Mouse (Mus musculus) urinary bladder, postnatal 4 days (tissue): ENCODE results near the gene Epm2a.
"Not testable (repeated sequence)": the region's sequence is repeated elsewhere in the genome, so short reads cannot be mapped to it uniquely, and the experiment has no call there.

ENCODE experiments used
- DNase-seq, 2 experiments: peaks; one replicate each; pipeline ENCODE4 v3.0.0; 2021 to 2022; ENCODE audit warnings: low spot score in 2 of 2

Gene Epm2a

GRCm38 (mm10) chr10:11343205-11344141 is at the start of gene Epm2a:
Gene Epm2a (plus strand): TSS chr10:11343404.
- DNase-seq = peak; percentile 84 to 86

DNA sequence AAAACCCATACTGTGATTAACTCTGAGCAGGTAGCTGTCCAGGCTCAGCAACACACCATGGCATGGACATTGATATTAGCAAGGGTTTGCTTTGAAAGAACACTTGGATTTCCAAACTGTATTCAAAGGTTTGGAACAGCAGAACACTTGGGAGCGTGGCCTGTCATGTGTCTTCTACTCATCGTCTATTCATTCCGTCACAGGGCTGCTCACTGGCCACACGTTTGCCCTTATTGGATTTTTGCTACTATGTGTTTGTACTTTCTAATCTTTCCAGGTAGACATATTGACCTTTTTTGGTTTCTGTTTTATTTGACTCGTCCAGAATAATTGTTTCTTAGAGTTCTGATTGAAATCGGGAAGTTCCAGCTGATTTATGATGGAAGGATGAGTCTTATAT is 44.8 kb upstream of the Epm2a start:
- no peak for DNase-seq

- no peak for DNase-seq
Observed at GRCm38 (mm10) chr10:11305365-11306053, 37.7 kb upstream of the Epm2a start.

GRCm38 (mm10) chr10:11306054-11306367 is 37.2 kb upstream of the Epm2a start:
- DNase-seq = no peak

DNA sequence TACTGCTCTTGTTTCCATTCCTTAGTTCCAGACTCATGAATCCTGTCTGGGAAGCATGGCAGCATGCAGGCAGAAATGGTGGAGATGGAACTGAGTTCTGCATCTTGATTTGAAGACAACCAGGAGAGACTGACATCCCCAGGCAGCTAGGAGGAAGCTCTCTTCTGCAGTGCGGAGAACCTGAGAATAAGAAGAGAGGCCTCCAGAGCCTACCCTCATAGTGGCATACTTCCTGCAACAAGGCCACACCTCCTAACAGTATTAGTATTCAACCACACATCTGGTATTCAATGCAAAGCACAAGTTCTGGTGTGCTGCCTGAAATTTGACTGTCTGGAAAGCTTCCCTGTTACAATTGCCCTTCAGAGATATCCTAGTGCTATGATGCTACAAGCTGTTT is 33.3 kb upstream of the Epm2a start:
- no peak for DNase-seq

DNA sequence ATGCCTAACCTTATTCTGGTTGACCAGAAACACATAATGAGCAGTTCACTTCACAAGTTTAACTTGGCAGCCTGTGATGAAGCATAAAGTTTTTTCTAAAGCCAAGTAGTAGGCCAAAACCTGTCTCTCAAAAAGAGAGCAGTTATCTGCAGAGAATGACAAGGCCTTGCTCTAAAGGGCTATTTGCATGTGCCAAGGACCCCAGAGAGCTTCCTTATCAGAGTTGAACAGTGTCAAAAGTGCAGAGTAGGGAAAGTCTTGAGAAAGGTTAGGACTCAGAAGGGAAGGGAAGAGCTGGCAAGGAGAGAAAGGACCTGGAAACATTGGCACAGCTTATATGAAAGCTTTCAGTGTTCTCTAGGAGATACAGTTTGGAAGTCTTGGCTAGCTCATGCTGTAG is 32.7 kb upstream of the Epm2a start:
- DNase-seq = no peak

DNA sequence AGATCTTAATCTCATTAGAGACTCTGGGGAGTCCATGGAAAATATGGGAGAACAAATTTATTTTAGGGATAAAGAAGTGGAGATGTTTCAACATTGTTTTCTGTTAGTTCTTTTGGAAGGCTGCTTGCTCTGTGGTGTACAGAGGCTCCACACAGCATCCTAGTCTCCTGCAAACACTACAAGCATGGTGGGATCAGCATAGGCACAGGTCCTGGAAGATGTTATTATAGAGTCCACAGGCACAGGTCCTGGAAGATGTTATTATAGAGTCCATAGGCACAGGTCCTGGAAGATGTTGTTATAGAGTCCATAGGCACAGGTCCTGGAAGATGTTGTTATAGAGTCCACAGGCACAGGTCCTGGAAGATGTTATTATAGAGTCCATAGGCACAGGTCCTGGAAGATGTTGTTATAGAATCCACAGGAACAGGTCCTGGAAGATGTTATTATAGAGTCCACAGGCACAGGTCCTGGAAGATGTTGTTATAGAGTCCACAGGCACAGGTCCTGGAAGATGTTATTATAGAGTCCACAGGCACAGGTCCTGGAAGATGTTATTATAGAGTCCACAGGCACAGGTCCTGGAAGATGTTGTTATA is 25.2 kb upstream of the Epm2a start:
- not testable (repeated sequence) for DNase-seq

DNA sequence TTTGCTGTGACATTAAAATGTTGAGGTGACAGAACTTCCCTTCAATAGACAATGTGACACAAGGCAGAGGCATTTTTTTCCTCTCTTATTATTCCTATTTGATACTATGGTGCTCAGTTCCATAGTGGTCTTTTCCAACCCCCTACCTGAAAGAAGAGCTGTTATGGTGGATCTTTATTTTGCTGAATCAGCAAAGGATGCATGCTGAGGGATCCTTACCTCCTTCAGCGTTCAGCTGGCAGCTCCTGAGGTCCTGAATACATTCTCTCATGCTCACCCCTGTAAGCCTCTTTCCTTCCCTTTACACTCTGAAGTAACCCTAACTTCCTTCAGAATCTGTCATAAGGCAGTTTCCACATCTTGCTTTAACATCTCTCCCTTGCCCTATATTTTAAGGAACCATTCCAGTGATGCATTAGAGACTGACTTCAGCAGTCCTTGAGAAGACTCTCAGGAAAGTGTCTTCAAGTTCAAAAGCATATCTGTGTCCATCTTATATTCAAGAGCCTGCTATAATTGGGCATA is 23.7 kb upstream of the Epm2a start:
- DNase-seq = no peak

DNA sequence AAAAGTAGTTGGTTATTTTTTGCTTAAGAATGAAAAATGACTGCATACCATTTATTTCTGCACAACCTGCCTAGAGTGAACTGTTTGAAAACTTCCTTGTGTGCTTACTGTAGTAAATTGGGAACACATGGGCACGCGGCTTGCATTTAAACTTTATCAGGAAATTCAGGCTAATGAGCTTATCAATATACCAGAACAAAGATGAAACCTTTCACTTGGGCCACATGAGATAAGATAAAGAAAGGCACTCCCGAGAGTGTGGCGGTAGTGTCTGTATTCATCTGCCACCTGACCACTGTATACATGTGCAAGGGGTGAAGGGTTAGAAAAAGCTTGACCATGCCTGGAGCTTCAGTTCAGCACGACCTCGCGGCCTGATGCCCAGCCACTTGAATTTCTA is 20.9 kb upstream of the Epm2a start:
- no peak for DNase-seq

DNA sequence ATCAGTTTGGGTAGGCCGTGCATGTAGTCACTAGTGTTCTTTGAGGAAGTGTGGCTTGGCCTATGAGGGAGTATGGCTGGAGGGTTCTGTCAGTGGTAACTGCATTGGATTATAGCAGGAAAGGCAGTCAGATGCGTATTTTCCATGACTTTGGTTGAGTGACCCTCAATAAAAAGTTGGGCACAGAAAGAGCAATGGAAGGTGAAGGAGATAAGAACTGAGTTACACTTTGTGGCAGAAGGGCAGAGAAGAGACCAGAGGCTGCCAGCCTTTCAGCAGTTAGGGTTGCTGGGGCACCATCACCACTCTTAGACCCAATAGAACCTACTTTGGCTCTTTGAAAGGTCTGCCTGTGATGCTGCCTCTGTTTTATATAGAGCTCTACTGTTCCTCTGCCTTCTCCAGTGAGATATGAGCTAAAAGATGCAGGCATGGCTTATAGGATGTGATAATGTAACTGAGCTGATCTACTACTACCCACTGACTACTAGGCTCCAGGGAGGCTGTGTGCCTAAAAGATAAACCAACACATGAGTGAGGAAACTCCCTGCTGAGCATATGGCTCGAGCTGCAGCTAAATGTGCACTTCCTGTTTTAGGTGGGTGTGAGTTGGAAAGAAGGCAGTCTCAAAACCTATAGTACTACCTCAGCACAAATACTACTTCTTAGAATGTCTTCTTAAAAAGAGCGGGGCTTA is 19.9 kb upstream of the Epm2a start:
- no peak for DNase-seq

DNA sequence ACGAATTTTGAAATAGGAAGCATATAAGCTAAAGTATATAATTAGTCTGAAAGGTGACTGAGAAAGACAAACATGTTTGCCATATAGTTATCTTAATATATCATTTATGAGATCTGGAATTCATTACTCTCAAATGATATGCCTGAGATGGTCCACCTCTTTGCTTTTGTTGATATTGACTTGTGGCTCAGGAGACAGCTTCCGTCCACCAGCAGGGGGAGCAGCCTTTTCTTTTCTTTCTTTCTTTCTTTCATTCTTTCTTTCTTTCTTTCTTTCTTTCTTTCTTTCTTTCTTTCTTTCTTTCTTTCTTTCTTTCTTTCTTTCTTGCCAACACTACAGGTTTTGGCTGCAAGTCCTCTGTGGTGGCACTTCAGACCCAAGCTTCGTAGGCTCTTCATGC is 16.7 kb upstream of the Epm2a start:
- no peak for DNase-seq

GRCm38 (mm10) chr10:11344536-11345468 is 1.6 kb downstream of the Epm2a start:
- no peak for DNase-seq

- DNase-seq = not testable (repeated sequence)
Observed at GRCm38 (mm10) chr10:11350243-11350974, 7.2 kb downstream of the Epm2a start.

GRCm38 (mm10) chr10:11354609-11355008 is 11.4 kb downstream of the Epm2a start:
- no peak for DNase-seq

DNA sequence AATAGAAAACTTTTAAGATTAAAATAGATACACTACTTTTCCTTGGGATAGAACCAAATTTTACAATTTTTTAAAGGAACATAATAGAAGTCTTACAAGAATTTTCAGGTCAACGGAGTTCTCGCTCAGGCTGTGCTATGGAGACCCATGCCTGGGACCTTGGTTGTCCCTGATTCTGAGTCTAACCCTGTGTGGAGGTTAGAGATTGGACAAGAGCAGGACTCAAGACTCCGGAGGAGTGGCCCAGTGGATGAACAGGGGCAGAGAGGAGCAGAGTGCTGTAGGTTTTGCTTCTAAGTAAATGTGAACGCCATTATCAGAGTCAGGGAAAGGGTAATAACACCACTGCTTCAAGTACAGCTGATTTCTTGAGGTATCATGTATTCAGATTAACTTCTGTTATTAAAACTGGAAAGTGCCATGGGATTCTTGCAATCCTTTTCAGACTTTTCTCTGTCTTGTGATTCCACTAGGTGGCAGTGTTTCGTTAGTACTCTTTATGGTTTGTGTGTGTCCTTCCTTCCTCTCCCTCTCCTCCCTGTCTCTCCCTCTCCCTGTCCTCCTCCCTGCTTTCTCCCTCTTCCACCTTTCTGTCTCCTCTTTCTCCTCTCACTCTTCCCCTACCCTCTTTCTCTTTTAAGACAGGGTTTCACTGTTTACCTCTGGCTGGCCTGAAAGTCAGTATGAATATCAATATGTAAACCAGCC is 18.9 kb downstream of the Epm2a start:
- DNase-seq = no peak

DNA sequence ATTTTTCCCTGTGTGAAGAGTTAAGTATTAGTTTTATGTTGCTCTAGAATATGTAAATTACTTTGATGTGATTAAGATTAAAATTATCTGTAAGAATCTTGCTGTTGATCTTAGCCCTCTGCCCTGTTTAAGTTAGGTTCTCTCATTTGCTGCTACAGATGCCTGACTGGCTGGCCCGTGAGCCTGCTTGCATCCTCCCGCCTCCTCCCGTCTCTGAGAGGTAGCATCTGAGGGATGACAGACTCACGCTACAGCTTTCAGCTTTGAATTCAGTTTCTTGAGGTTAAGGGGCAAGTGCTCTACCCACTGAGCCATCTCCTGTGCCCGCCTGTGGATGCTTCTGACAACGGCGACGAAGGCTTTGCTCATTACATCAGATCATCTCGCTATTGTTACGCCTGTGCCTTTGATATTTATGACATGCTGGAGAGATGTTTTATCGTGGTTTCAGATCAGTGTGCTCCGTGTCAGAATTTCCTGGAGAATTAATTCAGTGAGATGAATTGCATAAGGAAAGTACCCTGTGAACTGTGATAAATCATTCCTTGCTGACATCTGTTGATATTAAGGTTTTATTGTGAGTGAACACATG is 19.8 kb downstream of the Epm2a start:
- no peak for DNase-seq

- no peak for DNase-seq
Observed at GRCm38 (mm10) chr10:11381302-11381701, 38.1 kb downstream of the Epm2a start.

GRCm38 (mm10) chr10:11410926-11411325 is 67.7 kb downstream of the Epm2a start:
- DNase-seq = no peak

DNA sequence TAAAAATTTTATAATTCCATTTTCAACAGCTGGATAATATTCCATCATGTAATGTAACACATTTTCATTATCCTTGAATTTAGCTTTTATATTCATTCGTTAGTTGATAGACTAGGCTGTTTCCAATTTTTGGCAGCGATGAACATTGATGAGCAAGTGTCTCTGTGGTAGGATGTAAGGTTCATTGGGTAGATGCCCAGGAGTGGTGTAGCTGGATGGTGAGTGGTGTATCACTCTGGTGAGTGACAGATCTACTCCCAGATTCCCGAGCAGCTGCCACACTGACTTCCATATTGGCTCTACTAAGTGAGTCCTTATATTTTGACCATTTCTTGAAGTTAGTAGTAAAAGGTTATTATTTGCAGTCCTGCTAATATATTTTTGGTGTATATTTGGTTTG is 76.9 kb downstream of the Epm2a start:
- DNase-seq = no peak
